Mouse (Mus musculus) R1 (cell line): ENCODE measurements at regions not wholly inside any gene's neighbourhood (a gene's known extent, or its start where the extent isn't known, plus 50 kb on each side); places are given as distances from the start of the nearest gene placed in this dataset.
"Not testable (repeated sequence)": the region's sequence is repeated elsewhere in the genome, so short reads cannot be mapped to it uniquely, and the experiment has no call there.

Source experiments
- DNase-seq: peaks from one replicate; pipeline ENCODE4 v3.0.0-alpha.2; 2018; ENCODE audit warnings: low read depth, low spot score

DNA sequence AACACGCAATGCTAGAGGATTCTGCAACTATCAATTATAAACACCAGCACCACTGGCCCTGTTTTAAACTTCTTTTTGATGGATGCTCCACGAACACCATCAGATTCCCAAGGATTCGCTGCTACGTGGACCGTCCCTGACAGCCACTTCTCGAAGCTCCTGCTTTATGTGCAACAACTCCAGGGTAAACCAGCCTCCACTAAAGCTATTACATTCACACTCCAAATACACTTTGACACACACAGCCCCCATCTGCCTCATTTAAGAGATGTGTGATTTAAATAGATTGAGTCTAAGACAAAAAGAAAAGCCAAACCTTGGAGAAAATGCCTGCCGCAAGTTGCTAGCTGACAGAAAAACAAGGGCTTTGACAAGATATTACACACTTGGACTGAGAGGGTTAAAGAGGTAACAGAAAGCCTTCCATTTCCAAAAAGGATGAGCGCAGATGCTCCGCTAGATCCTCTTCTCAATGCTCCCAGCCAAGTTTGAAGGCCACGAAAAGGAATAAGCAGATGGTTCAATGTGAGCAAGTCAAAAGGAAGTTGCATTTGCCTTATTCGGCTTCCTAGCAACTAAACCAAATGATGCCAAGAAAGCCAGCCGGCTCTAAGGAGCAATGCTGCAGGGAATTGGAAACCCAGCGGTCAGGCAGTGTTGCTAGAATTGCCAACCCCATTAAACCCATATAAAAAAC, 54.0 kb upstream of the Cnep1r1 start:
- no peak for DNase-seq

DNA sequence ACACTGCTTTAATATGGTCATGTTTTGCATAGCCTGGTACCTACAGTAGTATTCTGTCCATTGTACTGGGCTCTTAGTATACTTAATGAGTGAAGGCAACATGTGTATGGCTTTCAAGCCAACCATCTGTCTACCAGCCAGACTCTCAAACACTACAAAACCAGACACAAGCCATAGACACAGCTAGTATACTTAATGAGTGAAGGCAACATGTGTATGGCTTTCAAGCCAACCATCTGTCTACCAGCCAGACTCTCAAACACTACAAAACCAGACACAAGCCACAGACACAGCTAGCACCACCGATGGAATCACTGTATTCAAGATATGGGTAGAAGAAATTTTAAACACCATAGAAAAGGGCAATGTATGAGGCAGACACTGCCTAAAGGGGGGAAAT, 59.5 kb upstream of the Cnep1r1 start:
- DNase-seq, result not testable (repeated sequence)

DNA sequence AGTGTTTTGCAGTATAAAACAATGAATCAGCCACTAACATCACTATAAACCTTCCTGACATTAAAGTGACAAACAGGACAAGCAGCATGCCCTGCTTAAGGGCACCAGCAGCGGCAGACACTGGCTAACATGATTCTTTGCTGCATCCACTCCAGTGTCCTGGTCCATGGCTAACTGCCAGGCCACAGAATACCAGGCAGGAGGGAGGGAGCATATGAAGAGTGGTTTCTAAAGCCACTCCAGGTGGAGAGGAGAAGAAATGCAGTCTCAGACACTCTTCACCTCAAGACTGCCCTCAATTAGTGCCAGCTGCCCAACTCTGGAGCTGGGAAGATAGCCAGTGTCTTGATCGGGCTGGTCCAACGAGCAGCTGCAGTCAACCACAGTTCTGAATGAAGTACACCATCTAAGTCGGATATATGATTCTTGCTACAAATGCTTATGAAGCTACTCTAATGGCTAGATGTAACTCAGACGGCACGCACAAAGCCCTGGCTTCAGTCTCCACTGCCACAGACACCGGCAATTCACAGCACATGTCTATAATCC, 60.8 kb upstream of the Cnep1r1 start:
- DNase-seq, result no peak

DNA sequence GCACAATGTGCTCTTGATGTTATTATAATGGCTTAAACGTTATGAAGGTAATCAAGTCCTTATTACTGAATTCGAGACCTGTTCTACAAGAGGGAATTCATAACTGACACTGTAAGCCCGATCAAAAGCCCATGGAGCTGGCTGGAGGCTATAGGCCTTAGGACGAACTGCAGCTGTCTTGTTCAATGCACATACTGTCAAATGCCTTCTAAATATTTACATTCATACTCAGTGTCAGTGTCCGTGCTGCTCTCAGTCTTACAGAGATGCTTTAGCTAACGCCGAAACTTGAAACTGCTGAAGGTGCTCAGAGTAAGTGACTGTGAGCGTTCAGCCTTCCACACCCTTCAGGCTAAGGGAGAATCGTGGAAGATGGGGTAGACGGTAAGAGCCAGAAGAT, 67.9 kb upstream of the Cnep1r1 start:
- no peak for DNase-seq

DNA sequence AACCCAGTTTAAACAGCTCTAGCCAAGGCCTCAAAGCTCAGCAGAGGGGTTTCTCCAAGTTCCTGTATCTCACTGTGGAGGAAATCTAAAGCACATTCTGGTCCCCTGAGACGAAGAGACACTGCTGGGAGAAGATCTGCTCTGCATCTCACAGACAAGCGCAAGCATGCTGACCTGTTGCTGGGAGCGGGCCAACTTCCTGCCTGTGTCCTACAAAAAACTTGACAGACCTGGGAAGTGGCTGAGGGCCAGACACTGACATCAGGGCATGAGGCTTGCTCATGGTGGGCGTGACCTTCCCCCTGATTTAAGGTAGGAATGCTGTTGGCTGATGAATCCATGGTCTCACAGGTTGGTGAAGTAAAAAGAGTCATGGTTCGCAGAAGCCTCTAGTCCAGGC, 69.5 kb upstream of the Cnep1r1 start:
- DNase-seq, result no peak

DNA sequence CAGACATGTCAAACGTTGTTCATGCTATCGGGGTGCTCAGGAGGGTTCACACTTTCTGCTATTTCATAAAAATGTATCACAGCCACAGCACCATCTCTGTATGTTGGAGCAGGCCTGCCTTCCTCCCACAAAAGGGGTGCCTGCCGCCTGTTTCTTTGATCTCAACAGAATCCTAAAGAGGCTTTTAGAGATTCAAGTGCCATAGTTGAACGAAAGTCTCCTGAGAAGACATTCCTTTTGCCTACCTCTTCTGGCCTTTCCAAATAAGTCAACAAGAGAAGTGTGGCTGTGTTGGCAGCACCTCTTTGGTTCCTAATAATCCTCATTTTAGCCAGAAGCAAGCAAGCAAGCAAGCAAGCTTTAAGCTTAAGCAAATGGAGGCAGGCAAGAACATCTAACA, 72.6 kb upstream of the Cnep1r1 start:
- no peak for DNase-seq

DNA sequence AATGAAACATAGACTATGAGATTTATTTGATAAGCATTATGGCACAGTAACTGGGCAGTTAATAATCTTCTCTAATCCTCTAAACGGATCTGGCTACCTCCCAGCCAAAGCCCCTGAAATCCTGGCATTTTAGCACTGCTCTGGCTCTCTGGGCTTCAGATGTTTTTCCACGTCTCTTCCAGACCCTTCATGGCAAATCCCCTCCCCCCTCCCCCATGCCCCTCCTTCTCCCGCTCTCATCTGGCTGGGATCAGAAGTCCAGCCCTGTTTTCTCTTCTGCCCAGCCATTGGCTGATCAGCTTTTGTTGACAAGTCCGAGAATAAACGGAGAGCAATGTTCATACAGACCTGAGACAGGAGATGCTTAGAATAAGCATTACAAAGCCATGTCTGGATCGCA, 79.3 kb upstream of the Cnep1r1 start:
- DNase-seq, result peak; percentile 53

DNA sequence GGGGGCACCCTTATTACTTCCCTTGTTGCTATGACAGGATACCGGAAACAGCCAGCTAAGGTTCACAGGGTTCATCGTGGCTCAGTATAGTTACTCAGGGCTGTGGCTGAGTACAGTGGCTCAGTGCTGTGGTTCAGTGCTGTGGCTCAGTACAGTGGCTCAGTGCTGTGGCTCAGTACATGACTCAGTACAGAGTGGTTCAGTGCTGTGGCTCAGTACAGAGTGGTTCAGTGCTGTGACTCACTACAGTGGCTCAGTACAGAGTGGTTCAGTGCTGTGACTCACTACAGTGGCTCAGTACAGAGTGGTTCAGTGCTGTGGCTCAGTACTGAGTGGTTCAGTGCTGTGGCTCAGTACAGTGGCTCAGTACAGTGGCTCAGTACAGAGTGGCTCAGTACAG, 78.6 kb upstream of the Zfp423 start:
- no peak for DNase-seq

DNA sequence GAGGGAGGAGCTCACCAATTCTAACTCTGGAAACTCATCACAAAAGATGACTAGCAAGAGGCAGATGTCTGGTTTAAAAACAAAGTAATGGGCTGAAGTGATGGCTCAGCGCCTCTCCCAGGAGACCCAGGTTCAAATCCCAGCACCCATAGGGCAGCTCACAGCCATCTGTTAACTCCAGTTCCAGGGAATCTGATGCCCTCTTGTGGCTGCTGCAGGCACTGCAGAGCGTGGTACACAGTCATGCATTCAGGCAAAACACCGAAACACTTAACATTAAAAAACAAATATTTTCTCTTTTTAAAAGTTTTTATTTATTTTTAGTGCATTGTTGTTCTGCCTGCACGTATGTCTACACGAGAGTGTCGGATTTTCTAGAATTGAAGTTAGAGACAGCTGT, 73.7 kb upstream of the Zfp423 start:
- DNase-seq, result peak; percentile 66

DNA sequence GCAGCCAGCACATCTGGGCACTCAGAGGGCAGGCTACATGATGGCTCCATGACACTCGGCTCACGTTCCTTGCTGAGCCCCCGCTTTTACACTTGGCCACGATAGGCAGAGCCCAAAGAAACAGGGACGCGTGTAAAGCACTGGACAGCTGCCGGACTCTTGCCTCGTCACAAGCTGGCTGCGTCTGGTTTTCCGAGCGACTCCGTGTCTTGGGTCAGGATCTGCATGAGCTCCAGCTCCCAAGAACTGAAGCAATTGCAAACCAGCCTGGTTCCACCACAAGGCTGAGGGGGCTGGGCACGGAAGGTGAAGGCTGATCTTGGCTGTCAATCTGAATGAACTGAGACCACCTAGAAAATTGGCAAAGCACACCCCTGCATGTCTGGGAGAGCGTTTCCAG, 65.1 kb upstream of the Zfp423 start:
- no peak for DNase-seq

DNA sequence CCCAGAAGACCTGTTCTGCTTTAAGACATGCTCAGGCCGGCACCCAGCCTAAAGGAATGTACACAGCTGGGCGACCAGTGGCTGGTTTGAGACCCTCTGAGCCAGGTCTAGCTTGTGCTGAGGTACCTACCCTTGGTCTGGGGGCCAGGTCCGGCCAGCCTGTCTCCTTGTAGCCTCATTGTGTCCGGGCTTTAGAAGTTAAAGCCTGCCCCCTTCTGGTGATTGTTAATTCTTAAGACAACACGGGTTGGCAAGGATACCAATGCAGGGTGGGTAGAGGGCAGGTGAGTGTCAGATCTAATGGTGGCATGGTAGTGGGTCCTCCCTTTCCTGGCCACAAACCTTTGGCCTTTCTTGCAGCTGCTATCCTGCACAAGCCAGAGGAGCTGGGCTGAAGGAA, 64.0 kb upstream of the Zfp423 start:
- peak; percentile 73 for DNase-seq

DNA sequence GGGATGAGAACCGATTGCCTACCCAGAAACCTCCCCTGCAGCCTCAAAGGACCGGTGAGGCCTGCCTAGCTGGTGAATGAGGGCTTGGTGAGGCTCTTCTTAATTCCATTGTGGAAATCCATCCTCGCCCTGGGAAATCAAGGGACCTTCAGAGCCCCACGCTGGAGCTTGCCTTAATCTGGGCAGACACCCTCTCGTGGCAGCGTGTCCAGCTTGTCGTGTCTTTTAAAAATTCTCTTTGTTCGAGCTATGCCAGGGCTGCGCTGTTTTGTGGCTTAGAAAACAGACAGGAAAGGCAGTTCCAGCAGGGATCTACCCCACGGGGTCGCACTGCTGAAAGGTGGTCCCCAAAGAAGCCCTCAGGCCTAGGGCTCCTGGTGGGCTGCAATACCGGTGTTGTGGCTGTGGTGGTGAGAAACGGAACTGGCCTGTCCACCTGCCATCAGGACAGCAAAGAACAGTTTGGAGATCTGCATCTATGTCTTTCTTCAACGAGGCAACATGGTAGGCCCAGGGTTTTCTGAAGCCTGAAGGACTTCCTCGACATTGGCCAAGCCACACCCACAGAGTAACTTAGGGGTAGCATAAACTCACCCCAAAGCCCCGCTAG, 63.5 kb upstream of the Zfp423 start:
- no peak for DNase-seq

DNA sequence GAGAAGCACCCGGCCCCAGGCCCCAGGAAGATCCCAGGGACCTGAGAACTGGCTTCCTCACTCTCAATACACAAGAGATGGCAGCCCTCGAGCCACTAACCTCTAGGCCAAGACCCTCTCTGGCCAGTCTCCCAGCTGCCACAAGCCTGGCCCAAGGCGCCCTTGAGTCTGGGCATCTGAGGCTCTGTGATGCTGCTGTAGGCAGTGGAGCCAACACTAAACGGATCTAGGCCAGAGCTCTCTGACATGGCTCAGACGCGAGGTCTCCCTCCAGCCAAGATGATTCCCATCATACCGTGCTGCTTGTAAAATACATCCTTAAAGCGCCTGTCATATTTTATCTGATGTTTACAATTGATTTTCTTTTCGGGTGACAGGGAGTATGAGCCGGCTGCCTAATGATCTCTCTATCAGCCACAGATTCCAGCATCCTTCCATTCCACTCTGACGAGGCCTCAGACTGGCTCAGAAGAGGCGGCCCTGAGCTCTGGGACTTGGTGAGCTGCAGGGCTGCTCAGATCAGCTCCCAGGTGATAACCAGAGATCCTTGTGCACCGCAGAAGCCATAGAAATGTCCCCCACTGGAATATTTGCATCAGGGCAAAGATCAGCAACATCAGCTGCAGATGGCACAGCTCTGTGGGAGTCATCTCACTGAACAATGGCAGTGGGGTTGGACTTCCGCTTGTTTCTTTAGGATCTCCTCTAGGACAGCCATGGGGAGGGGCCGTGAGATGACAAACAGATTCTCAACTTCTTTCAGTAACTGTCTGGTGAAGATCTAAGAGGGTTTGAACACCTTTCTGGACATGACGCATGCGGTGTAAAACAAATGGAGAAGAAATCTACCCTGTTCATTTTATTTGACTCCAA, 60.1 kb upstream of the Zfp423 start:
- DNase-seq, result peak; percentile 90

DNA sequence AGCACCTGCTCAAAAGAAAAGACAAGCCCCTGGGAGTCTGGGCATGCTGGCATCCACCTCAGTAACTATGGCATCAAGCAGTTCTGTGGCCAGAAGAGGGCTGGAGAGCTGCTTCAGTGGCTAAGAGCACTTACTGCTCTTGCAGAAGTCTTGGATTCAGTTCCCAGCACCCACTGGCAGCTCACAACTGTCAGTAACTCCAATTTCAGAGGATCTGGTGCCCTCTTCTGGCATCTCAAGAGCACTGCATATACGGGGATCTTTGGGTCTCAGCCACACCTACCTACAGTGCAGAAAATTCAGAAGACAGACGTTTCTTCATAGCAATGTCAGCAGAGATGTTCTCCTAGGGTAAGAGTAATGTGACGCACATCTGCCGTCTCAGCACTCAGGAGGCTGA, 59.1 kb upstream of the Zfp423 start:
- DNase-seq, result peak; percentile 55

DNA sequence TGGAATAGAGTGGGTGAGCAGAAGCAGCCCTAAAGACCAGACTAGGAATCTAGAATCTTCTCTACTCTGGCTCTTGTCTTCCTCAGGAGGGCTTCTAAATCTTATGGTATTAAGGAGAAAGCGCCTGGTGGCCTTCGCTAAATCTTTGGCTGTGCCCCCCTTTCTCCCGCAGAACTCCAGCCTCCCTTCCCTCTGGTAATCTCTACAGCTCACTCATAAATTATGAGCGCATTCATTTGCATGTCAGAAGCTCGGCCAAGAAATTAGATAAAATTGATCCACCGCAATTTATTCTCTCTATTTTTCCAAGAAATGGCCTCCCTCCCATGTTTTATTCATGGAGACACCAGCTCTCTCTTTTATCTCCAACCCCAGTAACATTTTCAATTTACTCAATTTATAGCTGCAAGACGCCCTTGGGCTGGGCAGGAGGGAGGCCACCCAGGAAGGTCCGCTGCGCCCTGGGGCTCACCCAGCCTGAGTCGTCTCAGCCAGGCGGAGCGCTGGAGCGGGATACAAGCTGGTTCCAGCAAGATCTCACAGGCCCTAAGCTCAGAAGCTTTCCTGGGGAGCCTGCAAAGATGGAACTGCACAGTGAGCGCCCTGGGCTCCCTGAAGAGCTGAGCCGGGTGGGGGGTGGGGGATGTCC, 52.9 kb upstream of the Zfp423 start:
- no peak for DNase-seq

DNA sequence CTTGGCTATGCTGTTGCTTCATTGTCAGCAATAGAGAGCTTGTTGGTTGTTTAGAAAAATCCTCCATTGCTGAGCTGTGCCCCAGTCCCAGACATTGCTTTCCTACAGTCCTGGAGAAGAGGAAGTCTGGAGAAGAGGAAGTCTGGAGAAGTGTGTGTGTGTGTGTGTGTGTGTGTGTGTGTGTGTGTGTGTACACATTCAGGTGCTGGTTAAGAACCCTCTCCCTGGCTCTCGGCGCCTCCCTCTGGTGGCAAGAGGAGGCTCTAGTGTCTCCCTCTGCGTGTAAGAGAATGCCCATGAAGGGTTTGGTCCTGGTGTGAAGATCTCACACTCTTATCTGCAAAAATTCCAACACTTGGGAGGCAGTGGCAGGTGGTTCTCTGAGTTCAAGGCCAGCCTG, 51.2 kb upstream of the Zfp423 start:
- DNase-seq, result peak; percentile 79

DNA sequence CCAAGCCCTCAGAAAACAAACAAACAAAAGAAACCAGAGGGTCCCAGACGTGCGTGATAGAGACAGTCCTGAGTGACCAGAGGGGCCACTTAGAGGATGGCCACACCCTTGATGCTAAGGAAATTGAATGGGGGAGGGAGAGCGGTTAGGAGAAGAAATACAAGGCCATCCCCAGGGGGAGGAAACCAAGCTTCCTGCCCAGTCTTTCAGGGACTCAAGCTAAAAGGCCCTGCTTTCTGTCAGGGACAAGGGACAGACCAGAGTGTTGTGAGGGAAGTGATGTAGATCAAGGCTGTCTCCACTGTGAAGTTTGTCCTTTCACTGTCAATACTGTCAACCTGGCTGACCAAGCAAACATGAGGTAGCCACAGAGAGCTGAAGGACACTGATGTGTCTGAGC, 50.5 kb upstream of the Zfp423 start:
- no peak for DNase-seq
